Mouse (Mus musculus) hindbrain, embryonic 11.5 days (tissue): ENCODE results near the gene Blmh. TPM values are rescaled to one million over a fixed set of nuclear protein-coding genes. Genes with fewer than 3 reads are reported as not detected.

Experiments
- ATAC-seq: fragments of 200-750 bp; cut with Nextera tagmentation; 2 replicates; pipeline ENCODE4 v1.8.0; 2017; ENCODE audit warnings: mild to moderate bottlenecking, moderate TSS enrichment, moderate library complexity; ENCODE audit not compliant: low FRiP score
- DNase-seq: peaks from one replicate; pipeline ENCODE4 v3.0.0-alpha.2; 2015; ENCODE audit warnings: low spot score
- H3K27ac ChIP-seq: fragments of 300-500 bp; sonication (generic); 2 replicates; pipeline ENCODE4 v1.5.1; 2014; ENCODE audit warnings: mild to moderate bottlenecking, low read depth, low read length
- H3K27me3 ChIP-seq: fragments of 300-500 bp; sonication (generic); 2 replicates; pipeline ENCODE4 v1.6.1; 2014; ENCODE audit warnings: mild to moderate bottlenecking, low read length, moderate library complexity, mixed read lengths; ENCODE audit not compliant: control insufficient read depth, insufficient read depth
- H3K36me3 ChIP-seq: fragments of 300-500 bp; sonication (generic); 2 replicates; pipeline ENCODE4 v1.6.1; 2014; ENCODE audit warnings: mild to moderate bottlenecking, low read length, moderate library complexity, mixed read lengths; ENCODE audit not compliant: control insufficient read depth, insufficient read depth
- H3K4me1 ChIP-seq: fragments of 300-500 bp; sonication (generic); replicated peaks from 2 replicates; pipeline ENCODE4 v1.6.1; 2014; ENCODE audit warnings: low read length, mixed read lengths; ENCODE audit not compliant: control insufficient read depth, insufficient read depth
- H3K4me2 ChIP-seq: fragments of 300-500 bp; sonication (generic); replicated peaks from 2 replicates; pipeline ENCODE4 v1.6.1; 2014; ENCODE audit warnings: mild to moderate bottlenecking, low read depth, low read length
- H3K4me3 ChIP-seq: fragments of 300-500 bp; sonication (generic); 2 replicates; pipeline ENCODE4 v1.5.1; 2014; ENCODE audit warnings: low read depth, low read length
- H3K9ac ChIP-seq: fragments of 300-500 bp; sonication (generic); 2 replicates; pipeline ENCODE4 v1.6.1; 2014; ENCODE audit warnings: low read depth, low read length
- H3K9me3 ChIP-seq: fragments of 300-500 bp; sonication (generic); 2 replicates; pipeline ENCODE4 v1.6.1; 2016; ENCODE audit warnings: low read length; ENCODE audit not compliant: control insufficient read depth
- WGBS: fragments of 180-500 bp; shearing (Covaris S2); extraction: QIAGEN DNeasy Blood & Tissue Kit; methylation state at CpG from one replicate; pipeline ENCODE4 v1.1.7; 2014; 5-methylcytosine and 5-hydroxymethylcytosine counted together
- polyA plus RNA-seq: library from polyadenylated mRNA; unstranded; fragments of >200 nt; fragmentation: Nextera tagmentation; extraction: Ambion mirVana; gene quantifications from 2 replicates; pipeline ENCODE4 v1.2.1, GENCODE M21; 2014

The Blmh gene
- polyA plus RNA-seq, 1 experiment from 2014 or later, result 164 TPM

DNA sequence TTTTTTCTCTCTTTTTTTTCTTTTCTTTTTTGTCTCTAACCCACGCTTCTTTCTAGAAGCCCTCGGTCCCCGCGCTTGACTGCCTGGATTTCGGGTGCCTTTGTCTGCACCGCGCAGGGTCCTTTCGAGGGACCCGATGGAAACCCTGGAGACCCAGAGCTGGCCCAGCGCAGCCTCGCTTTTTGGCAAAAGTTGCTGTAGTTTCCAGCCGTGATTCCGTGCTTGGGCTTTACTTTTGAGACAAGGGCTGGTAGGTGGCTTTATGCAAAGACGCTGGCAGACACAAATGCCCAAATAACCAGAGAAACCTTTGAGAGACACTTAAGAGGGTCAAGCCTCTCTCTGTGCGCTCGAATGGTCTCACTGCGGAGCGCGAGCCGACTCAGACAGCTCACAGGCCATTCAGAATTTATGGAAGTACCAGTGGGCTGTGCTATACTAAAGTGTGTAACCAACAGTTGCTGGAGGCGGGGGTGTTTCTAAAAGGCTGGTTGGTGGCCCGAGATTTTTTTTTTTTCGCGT, 74.2 kb downstream of the Blmh start:
- no peak overlapping the region for H3K27ac ChIP-seq
- H3K4me3 ChIP-seq, result peak overlapping the region; percentile 37
- peaks cover 37% of the 10 kb centered on the region for H3K27me3 ChIP-seq
- no peaks in the 10 kb centered on the region for H3K9me3 ChIP-seq
- WGBS, result 12% methylated on average over 24 of the region's 24 CpGs
- no peaks in the 10 kb centered on the region for H3K36me3 ChIP-seq
- no peak overlapping the region for H3K9ac ChIP-seq
- DNase-seq, result peak; percentile 57
- no peaks in the 10 kb centered on the region; the same call in 1 of the 2 replicates for H3K4me1 ChIP-seq
- peak overlapping the region; percentile 68 for H3K4me2 ChIP-seq
- no peak for ATAC-seq

GRCm38 (mm10) chr11:77000741-77001140, 76.1 kb downstream of the Blmh start:
- Histone ChIP-seq H3K27me3 (peaks cover 37% of the 10 kb centered on the region), H3K4me1 (no peaks in the 10 kb centered on the region; the same call in 1 of the 2 replicates), H3K36me3 (no peaks in the 10 kb centered on the region), H3K4me3 (no peak overlapping the region), H3K27ac (no peak overlapping the region), H3K4me2 (no peak overlapping the region), H3K9ac (no peak overlapping the region), H3K9me3 (no peaks in the 10 kb centered on the region)
- ATAC-seq (no peak), DNase-seq (no peak)
- 64% methylated on average over 5 of the region's 5 CpGs for WGBS

GRCm38 (mm10) chr11:77002361-77002760, 77.8 kb downstream of the Blmh start:
- H3K4me3 ChIP-seq, result no peak overlapping the region
- no peak overlapping the region for H3K4me2 ChIP-seq
- no peak for DNase-seq
- H3K27me3 ChIP-seq, result peaks cover 31% of the 10 kb centered on the region
- no peak overlapping the region for H3K27ac ChIP-seq
- no peak for ATAC-seq
- H3K4me1 ChIP-seq, result no peaks in the 10 kb centered on the region; the same call in 1 of the 2 replicates
- H3K36me3 ChIP-seq, result no peaks in the 10 kb centered on the region
- 83% methylated on average over 1 of the region's 1 CpGs for WGBS
- no peaks in the 10 kb centered on the region for H3K9me3 ChIP-seq
- H3K9ac ChIP-seq, result no peak overlapping the region

DNA sequence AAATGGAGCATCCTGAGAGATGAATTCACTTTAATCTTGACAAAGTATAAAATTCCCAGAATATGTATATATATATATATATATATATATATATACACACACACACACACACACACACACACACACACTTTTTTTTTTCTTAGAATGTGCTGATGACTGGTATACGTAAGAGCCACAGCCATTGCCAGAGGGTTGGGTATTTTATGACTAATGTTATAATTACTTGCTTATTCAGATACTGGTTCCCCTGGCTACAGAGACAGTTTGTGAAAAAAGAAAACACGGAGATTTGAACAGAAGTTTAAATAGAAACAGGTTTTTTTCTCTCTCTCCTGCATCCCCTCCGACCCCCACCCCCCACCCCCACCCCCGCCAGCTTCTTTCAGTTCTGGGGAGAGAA, 81.3 kb downstream of the Blmh start:
- ATAC-seq, result no peak

GRCm38 (mm10) chr11:77006616-77007015, 82.0 kb downstream of the Blmh start:
- Histone ChIP-seq H3K4me3 (no peak overlapping the region), H3K9me3 (no peaks in the 10 kb centered on the region), H3K27ac (no peak overlapping the region), H3K4me1 (no peaks in the 10 kb centered on the region), H3K4me2 (no peak overlapping the region), H3K36me3 (no peaks in the 10 kb centered on the region), H3K27me3 (no peaks in the 10 kb centered on the region; the same call in 1 of the 2 replicates), H3K9ac (no peak overlapping the region)
- no peak for DNase-seq
- WGBS, result 48% methylated on average over 6 of the region's 6 CpGs
- ATAC-seq, result no peak

More for the DNA sequence above, 81.3 kb downstream of the Blmh start:
- WGBS, result 66% methylated on average over 4 of the region's 4 CpGs
- no peak for DNase-seq
- Histone ChIP-seq H3K27ac (no peak overlapping the region), H3K36me3 (no peaks in the 10 kb centered on the region), H3K9ac (no peak overlapping the region), H3K9me3 (no peaks in the 10 kb centered on the region), H3K4me1 (no peaks in the 10 kb centered on the region), H3K27me3 (peaks cover under 1% of the 10 kb centered on the region; the same call in 1 of the 2 replicates), H3K4me2 (no peak overlapping the region), H3K4me3 (no peak overlapping the region)

DNA sequence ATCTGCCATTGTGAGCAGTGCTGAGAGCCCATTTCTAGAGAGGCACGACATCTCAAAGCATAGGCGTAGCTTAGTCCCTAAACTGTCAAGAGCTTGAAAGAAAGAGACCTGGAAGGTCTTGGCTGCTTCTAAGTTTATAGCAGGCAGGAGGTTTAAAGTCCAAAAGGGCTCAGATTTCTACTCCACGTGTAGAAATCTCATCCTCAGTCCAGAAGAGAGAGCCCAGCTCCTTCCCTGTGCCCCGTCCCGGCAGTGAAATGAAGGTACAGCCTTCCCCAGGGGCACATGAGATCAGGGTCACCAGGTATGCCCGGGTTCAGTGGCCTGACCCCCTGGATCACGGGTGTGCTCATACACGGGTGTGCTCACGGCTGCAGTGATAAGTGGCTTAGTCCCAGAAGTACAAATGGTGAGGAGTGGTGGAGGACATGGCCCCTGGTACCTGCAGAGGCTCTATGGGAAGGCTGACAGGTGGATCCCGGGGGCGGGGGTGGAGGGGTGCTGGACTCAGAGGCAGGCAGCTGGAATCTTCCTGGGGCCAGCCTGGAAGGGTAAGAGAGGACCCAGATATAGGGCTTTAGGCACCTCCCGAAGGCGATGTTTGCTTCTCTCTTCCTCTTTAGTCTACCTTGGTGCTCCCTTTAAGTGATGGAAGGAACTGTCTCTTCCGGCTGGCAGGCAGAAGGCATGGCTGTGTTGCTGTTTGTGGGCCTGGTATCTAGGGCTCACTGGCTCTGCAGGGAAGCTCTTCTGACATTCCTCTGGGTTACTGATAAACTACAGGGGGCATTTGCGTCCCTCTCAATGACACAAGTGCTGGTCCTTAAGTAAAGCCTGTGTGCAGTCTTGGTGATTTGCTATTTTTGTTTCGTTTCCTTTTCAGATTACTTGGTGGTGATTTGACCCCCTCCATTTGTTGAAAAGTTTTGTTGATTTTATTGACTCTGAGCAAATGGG, 84.7 kb downstream of the Blmh start:
- 82% methylated on average over 16 of the region's 16 CpGs for WGBS
- Histone ChIP-seq H3K9ac (no peak overlapping the region), H3K27ac (no peak overlapping the region), H3K27me3 (no peaks in the 10 kb centered on the region), H3K36me3 (no peaks in the 10 kb centered on the region), H3K4me1 (no peaks in the 10 kb centered on the region), H3K4me2 (no peak overlapping the region), H3K4me3 (no peak overlapping the region), H3K9me3 (no peaks in the 10 kb centered on the region)
- ATAC-seq, result no peak
- no peak for DNase-seq

DNA sequence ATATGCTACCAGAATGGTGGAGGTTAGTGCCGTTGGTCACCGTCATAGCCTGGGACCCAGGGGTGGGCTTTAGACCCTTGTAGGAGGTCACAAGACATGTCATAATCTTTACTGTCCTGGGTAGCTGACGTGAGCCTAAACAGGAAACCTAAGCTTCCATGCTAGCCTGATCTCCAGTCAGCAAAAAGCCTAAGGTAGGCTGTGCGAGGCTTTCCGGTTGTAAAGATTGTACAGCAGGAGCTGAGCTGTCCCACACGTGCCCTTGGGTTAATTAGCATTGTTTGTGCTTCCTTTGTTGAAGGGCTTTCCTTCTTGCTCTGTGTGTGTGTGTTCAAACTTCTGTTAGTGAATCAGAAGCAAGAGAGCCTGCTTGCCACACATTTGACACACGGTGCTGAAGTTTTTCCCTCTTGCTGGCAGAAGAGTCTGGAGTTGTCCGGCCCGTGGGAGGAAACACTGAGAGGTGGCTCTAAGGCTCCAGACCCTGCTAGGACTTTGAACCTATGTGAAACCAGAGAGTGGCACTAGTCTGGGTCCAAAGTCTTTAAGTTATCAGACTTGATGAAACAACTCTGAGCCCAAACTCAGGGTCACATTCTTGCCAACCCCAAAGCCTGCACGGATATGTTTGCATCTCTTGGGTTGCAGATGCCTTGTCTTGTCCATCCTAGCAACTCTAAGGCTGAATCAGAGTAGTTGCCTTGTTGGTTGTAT, 86.3 kb downstream of the Blmh start:
- Histone ChIP-seq H3K9me3 (no peaks in the 10 kb centered on the region), H3K4me2 (no peak overlapping the region), H3K36me3 (no peaks in the 10 kb centered on the region), H3K9ac (no peak overlapping the region), H3K27ac (no peak overlapping the region), H3K4me1 (no peaks in the 10 kb centered on the region), H3K27me3 (no peaks in the 10 kb centered on the region), H3K4me3 (no peak overlapping the region)
- no peak for ATAC-seq
- 82% methylated on average over 10 of the region's 10 CpGs for WGBS
- DNase-seq, result no peak

DNA sequence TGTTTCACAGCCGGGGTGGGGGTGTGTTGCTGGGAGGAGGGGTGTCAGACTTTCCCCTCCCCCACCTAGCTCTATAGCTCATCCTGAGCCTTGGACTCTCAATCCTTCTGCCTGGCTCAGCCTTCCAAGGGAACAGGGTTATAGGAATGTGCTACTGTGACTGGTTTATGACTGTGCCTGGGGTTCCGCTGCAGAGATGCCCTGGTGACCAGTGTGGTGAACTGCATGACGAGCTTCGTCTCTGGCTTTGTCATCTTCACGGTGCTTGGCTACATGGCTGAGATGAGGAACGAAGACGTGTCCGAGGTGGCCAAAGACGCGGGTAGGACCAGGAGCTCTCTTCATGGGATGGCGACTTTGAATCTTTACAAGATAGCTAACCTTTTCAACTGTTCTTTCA, 93.4 kb downstream of the Blmh start:
- 78% methylated on average over 11 of the region's 11 CpGs for WGBS
- H3K27me3 ChIP-seq, result no peaks in the 10 kb centered on the region
- no peaks in the 10 kb centered on the region for H3K9me3 ChIP-seq
- H3K4me3 ChIP-seq, result no peak overlapping the region
- ATAC-seq, result no peak
- H3K27ac ChIP-seq, result no peak overlapping the region
- no peak overlapping the region for H3K9ac ChIP-seq
- no peak for DNase-seq
- H3K4me2 ChIP-seq, result no peak overlapping the region
- no peaks in the 10 kb centered on the region for H3K4me1 ChIP-seq
- no peaks in the 10 kb centered on the region for H3K36me3 ChIP-seq
